Mouse (Mus musculus): Measurements from ENCODE around the gene Sh3bp5l.
"Not testable (repeated sequence)": the region's sequence is repeated elsewhere in the genome, so short reads cannot be mapped to it uniquely, and the experiment has no call there.

Gene Sh3bp5l

DNA sequence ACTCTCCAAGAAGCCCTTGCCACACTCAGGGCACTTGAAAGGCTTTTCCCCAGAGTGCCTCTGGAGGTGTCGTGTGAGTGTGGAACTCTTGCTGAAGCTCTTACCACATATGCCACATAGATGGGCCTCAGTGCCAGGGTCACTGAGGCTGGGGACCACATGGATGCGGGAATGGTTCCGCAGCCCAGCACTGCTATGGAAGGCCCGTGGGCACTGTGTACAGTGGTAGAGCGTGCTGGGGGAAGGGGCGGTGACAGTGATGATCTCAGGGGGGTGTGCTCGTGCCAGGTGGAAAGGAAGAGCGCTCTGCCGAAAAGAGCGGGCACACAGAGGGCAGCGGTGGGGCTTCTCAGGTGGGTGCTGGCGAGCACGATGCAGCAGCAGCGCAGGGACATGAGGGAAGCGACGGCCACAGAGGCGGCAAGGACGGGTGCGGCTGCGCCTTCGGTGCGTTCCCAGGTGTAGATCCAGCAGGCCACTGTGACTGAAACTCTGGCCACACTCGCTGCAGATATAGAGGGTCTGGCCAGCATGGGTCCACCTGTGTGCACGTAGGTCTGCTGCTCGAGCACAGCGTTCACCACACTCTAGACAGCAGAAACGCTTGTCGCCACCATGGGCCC is 13.6 kb upstream of the Sh3bp5l start:
- DNase-seq (ENCODE audit: extremely low read depth, insufficient read length, low spot score): no peak

- peak; percentile 97 for DNase-seq (ENCODE audit: extremely low read depth, insufficient read length, low spot score)
Measured at GRCm38 (mm10) chr11:58322824-58323569, 7.5 kb upstream of the Sh3bp5l start.

GRCm38 (mm10) chr11:58323570-58324340 is 6.8 kb upstream of the Sh3bp5l start:
- DNase-seq (ENCODE audit: extremely low read depth, insufficient read length, low spot score): no peak

DNA sequence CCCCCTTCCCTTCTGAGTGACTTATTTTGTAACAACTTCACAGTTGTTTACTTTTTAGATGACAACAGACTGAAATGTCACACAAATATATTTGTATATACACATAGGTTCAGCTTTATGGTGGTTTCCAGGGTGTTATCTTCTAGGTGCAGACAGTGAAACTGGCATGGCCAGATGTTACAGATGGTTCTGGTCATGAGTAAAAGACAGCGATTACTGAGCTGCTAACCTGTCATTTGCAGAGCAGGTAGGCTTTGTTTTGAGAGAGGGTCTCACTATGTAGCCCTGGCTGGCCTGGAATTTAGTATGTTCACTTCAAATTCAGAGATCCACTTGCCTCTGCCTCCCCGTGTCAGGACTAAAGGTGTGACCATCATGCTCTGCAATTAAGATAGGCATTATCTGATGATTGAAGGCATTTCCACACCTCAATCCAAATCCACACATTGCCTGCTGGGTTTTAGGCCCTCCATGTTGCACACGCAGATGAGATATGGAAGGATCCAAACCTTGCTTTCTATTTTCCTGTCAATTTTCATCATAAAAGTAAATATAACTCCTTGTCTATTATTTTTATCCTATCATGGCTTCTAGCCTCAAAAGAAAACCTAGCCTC is 5.8 kb upstream of the Sh3bp5l start:
- no peak for DNase-seq (ENCODE audit: extremely low read depth, insufficient read length, low spot score)

- no peak for DNase-seq (ENCODE audit: extremely low read depth, insufficient read length, low spot score)
Measured at GRCm38 (mm10) chr11:58326781-58327180, 3.7 kb upstream of the Sh3bp5l start.

GRCm38 (mm10) chr11:58329906-58330275 is 633 bp upstream of the Sh3bp5l start:
- DNase-seq (ENCODE audit: extremely low read depth, insufficient read length, low spot score): no peak

- DNase-seq (ENCODE audit: extremely low read depth, insufficient read length, low spot score): no peak
Measured at GRCm38 (mm10) chr11:58331149-58331495, 598 bp downstream of the Sh3bp5l start.

- DNase-seq (ENCODE audit: extremely low read depth, insufficient read length, low spot score): no peak
Measured at GRCm38 (mm10) chr11:58331546-58331945, 1.0 kb downstream of the Sh3bp5l start.

- DNase-seq (ENCODE audit: extremely low read depth, insufficient read length, low spot score): peak; percentile 87
Measured at GRCm38 (mm10) chr11:58334746-58335145, 4.2 kb downstream of the Sh3bp5l start.

- no peak for DNase-seq (ENCODE audit: extremely low read depth, insufficient read length, low spot score)
Measured at GRCm38 (mm10) chr11:58346745-58347144, 16.2 kb downstream of the Sh3bp5l start.

- DNase-seq (ENCODE audit: extremely low read depth, insufficient read length, low spot score): no peak
Measured at GRCm38 (mm10) chr11:58350628-58351027, 20.1 kb downstream of the Sh3bp5l start.

- DNase-seq (ENCODE audit: extremely low read depth, insufficient read length, low spot score): no peak
Measured at GRCm38 (mm10) chr11:58351179-58351578, 20.7 kb downstream of the Sh3bp5l start.

GRCm38 (mm10) chr11:58352681-58353548 is 22.4 kb downstream of the Sh3bp5l start:
- peak; percentile 20 for DNase-seq (ENCODE audit: extremely low read depth, insufficient read length, low spot score)

DNA sequence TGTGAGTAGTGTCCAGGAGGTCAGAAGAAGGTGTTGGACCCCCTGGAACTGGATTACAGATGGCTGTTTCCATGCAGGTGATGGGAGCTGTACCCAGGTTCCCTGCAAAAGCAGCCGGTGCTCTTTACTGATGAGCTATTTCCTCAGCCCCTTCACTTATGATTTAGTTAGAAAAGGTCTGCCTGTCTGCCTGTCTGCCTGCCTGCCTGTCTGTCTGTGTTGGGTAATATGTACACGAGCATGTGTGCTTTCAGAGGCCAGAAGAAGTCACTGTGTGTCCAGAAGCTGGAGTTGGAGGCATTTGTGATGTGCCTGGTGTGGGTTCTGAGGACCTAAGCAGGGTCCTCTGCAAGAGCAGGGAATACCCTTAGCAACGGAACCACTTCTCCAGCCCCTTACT is 23.2 kb downstream of the Sh3bp5l start:
- DNase-seq (ENCODE audit: extremely low read depth, insufficient read length, low spot score): no peak

GRCm38 (mm10) chr11:58354476-58354875 is 24.0 kb downstream of the Sh3bp5l start:
- DNase-seq (ENCODE audit: extremely low read depth, insufficient read length, low spot score): no peak

DNA sequence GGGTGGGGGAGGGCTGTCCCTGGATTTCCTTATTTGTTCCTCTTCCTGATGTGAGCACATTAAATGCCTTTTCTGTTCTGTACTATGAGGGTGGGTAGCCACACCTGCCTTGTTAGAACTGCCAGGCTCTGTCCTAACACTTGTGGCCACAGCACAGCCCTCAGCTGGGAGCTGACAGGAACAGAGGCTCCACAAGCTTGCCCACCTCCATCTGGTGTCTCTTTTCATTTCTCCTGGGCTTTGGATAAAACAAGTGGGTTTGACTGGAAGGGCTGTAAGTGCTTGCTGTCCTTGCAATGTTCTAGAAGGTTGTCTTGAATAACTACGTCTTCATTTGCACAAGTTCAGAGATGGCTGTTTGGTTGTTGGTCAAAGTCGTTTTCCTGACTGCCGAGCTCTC is 24.4 kb downstream of the Sh3bp5l start:
- no peak for DNase-seq (ENCODE audit: extremely low read depth, insufficient read length, low spot score)

DNA sequence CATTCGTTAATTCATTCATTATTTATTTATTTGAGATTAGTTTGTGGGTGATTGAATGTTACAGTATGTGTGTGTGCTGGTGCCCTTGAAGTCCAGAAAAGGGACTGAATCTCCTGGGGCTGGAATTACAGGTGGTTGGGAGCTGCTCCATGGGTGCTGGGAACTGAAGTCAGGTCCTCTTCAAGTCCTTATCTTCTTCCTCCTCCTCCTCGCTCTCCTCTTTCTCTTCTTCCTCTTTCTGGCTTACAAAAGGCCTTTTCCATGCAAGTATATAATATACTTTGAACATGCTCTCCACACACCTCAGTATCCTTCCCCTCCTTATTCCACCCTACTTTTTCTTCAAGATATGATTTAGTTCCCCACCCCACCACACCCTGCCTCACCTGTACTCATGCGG is 26.5 kb downstream of the Sh3bp5l start:
- no peak for DNase-seq (ENCODE audit: extremely low read depth, insufficient read length, low spot score)

- DNase-seq (ENCODE audit: extremely low read depth, insufficient read length, low spot score): no peak
Measured at GRCm38 (mm10) chr11:58357844-58358534, 27.5 kb downstream of the Sh3bp5l start.

GRCm38 (mm10) chr11:58362562-58362961 is 32.0 kb downstream of the Sh3bp5l start:
- DNase-seq (ENCODE audit: extremely low read depth, insufficient read length, low spot score): not testable (repeated sequence)

- DNase-seq (ENCODE audit: extremely low read depth, insufficient read length, low spot score): no peak
Measured at GRCm38 (mm10) chr11:58364454-58364853, 33.9 kb downstream of the Sh3bp5l start.
